Mouse (Mus musculus): ENCODE measurements around the gene Blnk.

GRCm38 (mm10) chr19:40971273-40971914 lies 22.9 kb downstream of the Blnk start:
- TF ChIP-seq CTCF (IDR thresholded peaks at IDR 0.05; ENCODE audit: low read depth) (no peak), EP300 (IDR thresholded peaks at IDR 0.05; ENCODE audit: low read depth) (no peak)
